In genomic region chrX:6324056-6324455, GRCm38 (mm10) we compare ENCODE assay signal across 15 mouse cellular contexts. TPM values are rescaled to one million over a fixed set of nuclear protein-coding genes. Genes with fewer than 3 reads are reported as not detected.
DNase-seq lines count a peak whose midpoint lies in the region.
"Had no signal": no experiment of that assay in that cellular context is flagged by ENCODE, and none has a peak within 500 bp of the region (broad histone marks: within the 10 kb centered on the region; RNA-seq: fewer than 3 reads in every experiment).

No protein-coding gene starts in this region.

- H3K27me3 ChIP-seq in embryonic facial prominence, embryonic 10.5 days (replicated peaks; ENCODE audit: low read depth, poor library complexity, severe bottlenecking): no peaks in the 10 kb centered on the region

- WGBS in embryonic facial prominence, embryonic 10.5 days: 34% methylated on average over 1 of the region's 1 CpGs

- H3K4me3 ChIP-seq in embryonic facial prominence, embryonic 10.5 days: no peak overlapping the region

- H3K27ac ChIP-seq in embryonic facial prominence, embryonic 10.5 days (replicated peaks): no peak overlapping the region
- H3K27ac ChIP-seq: liver, embryonic 14.5 days had no signal

- no peaks in the 10 kb centered on the region for H3K9me3 ChIP-seq in embryonic facial prominence, embryonic 10.5 days

- DNase-seq in cerebellum, postnatal 10 days: peak; percentile 2 to 3
- no peak for DNase-seq in cerebellum, adult 9-10 months
- DNase-seq in kidney, postnatal 14 days: peak; percentile 25
- no peak for DNase-seq in kidney, postnatal 25 days
- DNase-seq in ES-CJ7 (ENCODE audit: low read depth, low spot score): peak; percentile 50
- peak; percentile 14 for DNase-seq in embryonic facial prominence, embryonic 10.5 days (ENCODE audit: low spot score)
- DNase-seq in adrenal gland, adult 2 months: no peak
- DNase-seq in spleen, postnatal 14 days (ENCODE audit: low spot score in 2 of 2): no peak
- DNase-seq: B cell, adult 2 months; cerebellum, adult 11-12 months; gastrocnemius, postnatal 14 days; layer of hippocampus, postnatal 36 days had no signal

- H3K4me1 ChIP-seq in embryonic facial prominence, embryonic 10.5 days: no peaks in the 10 kb centered on the region

- no peaks in the 10 kb centered on the region for H3K36me3 ChIP-seq in embryonic facial prominence, embryonic 10.5 days (replicated peaks)

RNA-seq across cellular contexts. Expression of gene Bmp15, which starts 3.5 kb away (rescaled TPM):
- polyA plus RNA-seq in embryonic facial prominence, embryonic 10.5 days (2016; fragmentation: Nextera tagmentation; extraction: Ambion mirVana): 0.05 TPM in 1 of 2 replicates, not detected in the other
- total RNA-seq in adrenal gland, adult 2 months (2021): under 1 TPM; 0.10 to 0.26 TPM
- 0.04 TPM in 1 of 2 replicates, not detected in the other for polyA plus RNA-seq in adrenal gland, adult 2 months (2012; rRNA removed)
- total RNA-seq: hematopoietic stem cell, adult 5-6 weeks; monocyte, adult 5-6 weeks had no signal

Comparison
In these comparisons a context has a peak if more than half of its experiments do, and no peak if none do; other contexts are left out.
1. DNase-seq: peak in cerebellum, postnatal 10 days (2 of 2), kidney, postnatal 14 days (single experiment), ES-CJ7 (single experiment) and embryonic facial prominence, embryonic 10.5 days (single experiment); none in cerebellum, adult 9-10 months (single experiment), kidney, postnatal 25 days (0 of 2), adrenal gland, adult 2 months (single experiment) and spleen, postnatal 14 days (0 of 2).